Mouse (Mus musculus) gastrocnemius, adult 8-10 months (tissue): ENCODE data around the gene Fgf9. TPM values are rescaled to one million over a fixed set of nuclear protein-coding genes. Genes with fewer than 3 reads are reported as not detected.

Experiments used
- DNase-seq, 2 experiments: peaks; one replicate each; pipeline ENCODE4 v3.0.0; 2022; ENCODE audit warnings: low spot score in 2 of 2
- total RNA-seq, 4 experiments: library from RNA; stranded (reverse); gene quantifications; 2 replicates each; pipeline ENCODE4 v1.2.4; 2022

Gene Fgf9
- total RNA-seq: 1 to 10 TPM; 1.5 to 1.9 (median 1.8) TPM

GRCm38 (mm10) chr14:58070481-58071119, at the start of gene Fgf9:
TSS of gene Fgf9 (plus strand) at chr14:58070547.
- no peak for DNase-seq

GRCm38 (mm10) chr14:58034567-58034966, 35.8 kb upstream of the Fgf9 start:
- DNase-seq: peak; percentile 12 to 15

- no peak for DNase-seq
These were observed 34.2 kb upstream of the Fgf9 start for GRCm38 (mm10) chr14:58036174-58036573.

- no peak for DNase-seq
These were observed 23.6 kb upstream of the Fgf9 start for GRCm38 (mm10) chr14:58046639-58047284.

GRCm38 (mm10) chr14:58050691-58051090, 19.7 kb upstream of the Fgf9 start:
- no peak for DNase-seq

GRCm38 (mm10) chr14:58067586-58067985, 2.8 kb upstream of the Fgf9 start:
- DNase-seq: no peak

GRCm38 (mm10) chr14:58068641-58069040, 1.7 kb upstream of the Fgf9 start:
- DNase-seq: no peak

- no peak for DNase-seq
These were observed 420 bp upstream of the Fgf9 start for GRCm38 (mm10) chr14:58069927-58070326.

- no peak for DNase-seq
These were observed 834 bp downstream of the Fgf9 start for GRCm38 (mm10) chr14:58071120-58071641.

GRCm38 (mm10) chr14:58071830-58072770, 1.8 kb downstream of the Fgf9 start:
- DNase-seq: peak; percentile 35 to 54

GRCm38 (mm10) chr14:58072771-58073501, 2.6 kb downstream of the Fgf9 start:
- DNase-seq: no peak

GRCm38 (mm10) chr14:58073936-58074335, 3.6 kb downstream of the Fgf9 start:
- no peak for DNase-seq

- no peak for DNase-seq
These were observed 4.5 kb downstream of the Fgf9 start for GRCm38 (mm10) chr14:58074621-58075432.

GRCm38 (mm10) chr14:58075433-58076029, 5.2 kb downstream of the Fgf9 start:
- no peak for DNase-seq

- no peak for DNase-seq
These were observed 5.7 kb downstream of the Fgf9 start for GRCm38 (mm10) chr14:58076030-58076521.

- DNase-seq: no peak
These were observed 6.4 kb downstream of the Fgf9 start for GRCm38 (mm10) chr14:58076726-58077255.

- no peak for DNase-seq
These were observed 9.1 kb downstream of the Fgf9 start for GRCm38 (mm10) chr14:58079471-58079870.

- DNase-seq: no peak
These were observed 11.6 kb downstream of the Fgf9 start for GRCm38 (mm10) chr14:58081955-58082354.

- DNase-seq: no peak
These were observed 13.9 kb downstream of the Fgf9 start for GRCm38 (mm10) chr14:58084240-58084639.
